Mouse (Mus musculus): Measurements from ENCODE around the gene Vmn2r88.
"Not testable (repeated sequence)": the region's sequence is repeated elsewhere in the genome, so short reads cannot be mapped to it uniquely, and the experiment has no call there.

Gene Vmn2r88

DNA sequence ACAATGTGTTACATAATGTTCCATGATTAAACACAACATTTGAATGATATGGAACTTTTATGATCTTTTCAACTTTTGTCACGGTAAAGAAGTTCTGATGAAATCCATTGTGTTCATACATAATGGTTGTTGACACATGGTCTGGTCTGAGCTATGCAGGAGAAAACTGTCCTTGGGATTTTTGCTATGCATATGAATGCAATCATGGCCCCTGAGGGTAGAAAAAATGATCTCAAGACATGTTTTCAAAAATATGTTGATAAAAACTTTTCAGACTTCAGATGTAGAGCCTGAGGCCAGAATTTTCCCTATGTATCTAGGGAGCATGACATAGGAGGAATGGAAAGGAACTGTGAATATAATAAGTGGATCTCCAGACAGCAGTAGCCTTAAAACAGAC is at the start of gene Vmn2r88:
TSS of gene Vmn2r88 (plus strand) at position 301 of the 400 bp plus-strand sequence.
- DNase-seq (ENCODE audit: low read depth, low spot score), result no peak

DNA sequence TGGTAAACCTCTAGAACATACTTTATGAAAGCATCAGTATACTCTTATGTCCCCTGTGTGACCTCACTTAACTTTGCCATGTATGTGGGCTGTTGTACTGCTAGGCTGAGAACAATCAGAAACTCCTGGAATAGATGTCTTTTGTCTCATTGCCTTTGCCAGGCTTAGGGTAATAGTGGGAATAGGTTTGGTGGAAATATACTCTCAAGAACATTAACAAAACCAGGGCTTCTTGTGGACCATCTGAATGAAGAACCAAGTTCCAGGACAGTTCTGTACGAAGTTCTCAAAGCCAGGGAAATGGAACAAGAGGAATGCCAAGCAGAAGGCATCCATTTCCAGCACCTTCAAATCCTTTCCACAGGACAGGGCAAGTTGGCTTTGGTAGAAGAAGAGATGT is 49.2 kb upstream of the Vmn2r88 start, which contains the start of gene Gm7247:
TSS of gene Gm7247 (plus strand) at position 301 of the 400 bp plus-strand sequence.
- no peak for DNase-seq (ENCODE audit: low read depth, low spot score)

DNA sequence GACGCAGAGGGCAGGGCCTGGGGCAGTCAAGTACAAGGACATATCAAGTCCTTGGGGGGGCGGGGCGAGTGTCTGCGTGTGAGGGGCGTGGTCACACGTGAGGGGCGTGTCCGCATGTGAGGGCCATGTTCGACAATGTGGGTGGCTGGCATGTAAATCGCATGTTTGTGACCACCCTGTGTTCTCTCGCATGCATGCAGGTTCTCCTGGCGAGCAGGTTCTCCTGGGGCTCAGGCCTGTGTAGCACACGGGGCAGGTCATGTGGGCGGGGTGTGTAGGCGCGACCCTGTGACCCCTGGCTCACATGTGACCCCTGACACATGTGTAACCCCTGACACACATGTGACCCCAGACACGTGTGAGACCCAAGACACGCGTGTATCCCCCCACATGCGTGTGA is 27.8 kb upstream of the Vmn2r88 start:
- no peak for DNase-seq (ENCODE audit: low read depth, low spot score)

DNA sequence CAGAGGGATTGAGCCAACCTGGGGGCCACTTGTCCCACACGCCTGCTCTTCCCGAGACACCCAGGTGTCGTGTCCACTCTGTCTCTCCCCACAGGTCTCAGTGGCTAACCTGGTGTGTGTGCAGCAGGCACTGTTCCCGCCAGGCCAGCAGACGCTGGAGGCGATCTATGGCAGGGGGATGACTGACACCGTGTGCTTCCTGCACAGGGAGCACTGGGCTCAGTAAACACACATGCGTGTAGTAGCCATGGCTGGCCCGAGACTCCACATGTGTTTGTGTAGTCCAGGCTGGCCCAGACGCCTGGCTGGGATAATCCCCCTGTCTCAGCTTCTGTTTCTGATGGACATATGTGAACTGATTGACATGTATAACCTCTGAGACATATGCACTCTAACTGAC is 26.3 kb upstream of the Vmn2r88 start:
- DNase-seq (ENCODE audit: low read depth, low spot score), result no peak

DNA sequence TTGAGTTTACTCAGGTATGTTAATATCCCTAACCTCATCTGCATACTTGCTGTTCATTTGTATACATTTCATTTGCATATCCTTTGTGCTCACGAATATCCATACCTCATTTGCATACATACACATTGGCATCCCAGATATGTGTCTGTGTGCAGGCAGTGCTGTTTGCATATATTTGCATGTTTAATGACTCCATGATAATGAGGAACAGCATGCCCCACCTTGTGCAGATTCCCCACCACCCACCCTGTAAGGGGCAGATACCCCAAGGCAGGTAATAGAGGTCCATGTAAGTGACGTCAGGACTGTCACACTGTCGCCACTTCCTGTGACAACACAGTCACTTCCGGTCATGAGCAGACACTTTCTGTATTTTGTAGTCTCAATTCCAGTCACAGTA is 24.9 kb upstream of the Vmn2r88 start:
- no peak for DNase-seq (ENCODE audit: low read depth, low spot score)

DNA sequence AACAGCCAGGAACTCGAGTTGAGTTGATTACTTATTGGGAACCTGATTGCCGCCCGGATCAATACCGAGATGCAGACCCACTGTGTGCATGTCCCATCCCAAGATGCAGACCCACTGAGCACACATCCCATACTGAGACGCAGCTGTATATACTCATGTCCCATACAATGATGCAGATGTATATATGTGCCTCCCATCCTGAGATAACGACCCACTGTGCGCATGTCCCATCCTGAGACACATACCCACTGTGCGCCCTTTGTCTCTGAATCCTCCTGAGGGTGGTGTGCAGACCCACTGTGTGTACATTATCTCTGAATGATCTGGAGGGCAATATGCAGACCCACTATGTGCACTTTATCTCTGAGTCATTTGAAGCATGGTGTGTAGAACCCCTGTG is 22.9 kb upstream of the Vmn2r88 start:
- DNase-seq (ENCODE audit: low read depth, low spot score), result no peak

DNA sequence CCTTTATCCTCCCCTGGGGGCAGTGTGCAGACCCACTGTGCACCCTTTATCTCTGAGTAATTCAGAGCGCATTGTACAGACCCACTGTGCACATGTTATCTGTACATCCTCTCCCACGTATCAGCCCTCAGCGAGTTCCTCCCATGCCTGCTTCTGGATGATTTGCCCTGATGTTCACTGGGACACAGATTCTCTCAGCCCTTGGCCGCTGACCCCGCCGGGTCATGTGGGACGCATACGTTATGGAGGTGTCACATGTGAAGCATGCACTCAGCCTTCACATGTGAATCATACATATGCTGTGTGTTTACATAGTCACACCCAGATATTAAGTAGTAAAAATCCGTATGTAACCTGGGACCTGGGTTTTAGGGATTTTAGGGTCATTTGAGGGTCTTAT is 22.4 kb upstream of the Vmn2r88 start:
- no peak for DNase-seq (ENCODE audit: low read depth, low spot score)

DNA sequence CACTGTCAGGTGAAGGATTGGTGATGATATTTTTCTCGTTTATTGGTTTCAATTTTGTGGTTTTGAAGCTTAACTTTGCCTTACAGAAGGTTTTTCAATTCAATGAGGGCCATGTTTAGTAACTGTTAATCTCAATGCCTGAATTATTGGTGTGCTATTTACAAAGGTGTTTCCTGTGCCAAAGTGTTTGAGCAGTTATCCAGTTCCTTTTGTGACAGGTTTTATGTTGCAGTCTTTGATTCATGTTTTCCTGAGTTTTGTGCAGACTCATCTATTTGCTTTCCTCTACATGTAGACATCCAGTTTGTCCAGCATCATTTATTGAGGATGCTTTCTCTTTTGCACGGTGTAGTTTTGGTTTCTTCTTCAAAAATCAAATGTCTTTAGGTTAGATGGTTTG is 13.3 kb downstream of the Vmn2r88 start:
- DNase-seq (ENCODE audit: low read depth, low spot score), result no peak

DNA sequence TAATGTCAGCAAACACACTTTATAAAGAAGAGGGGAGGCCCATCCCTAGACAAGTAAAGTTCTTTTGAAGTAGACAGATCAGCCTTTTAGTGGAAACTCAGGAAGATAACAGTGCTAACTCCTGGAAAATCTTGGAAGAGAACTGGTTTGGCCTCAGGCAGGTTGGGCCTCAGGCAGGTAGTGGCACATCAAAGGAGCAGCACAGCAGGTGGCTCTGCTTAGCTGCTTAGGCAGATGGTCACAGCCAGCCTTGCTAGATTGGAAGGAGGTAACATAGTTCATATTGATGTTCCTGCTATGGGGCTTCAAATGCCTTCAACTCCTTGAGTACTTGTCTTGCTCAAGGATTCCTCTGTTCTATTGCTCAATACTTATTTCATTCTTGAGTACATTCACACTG is 19.5 kb downstream of the Vmn2r88 start:
- not testable (repeated sequence) for DNase-seq (ENCODE audit: low read depth, low spot score)

DNA sequence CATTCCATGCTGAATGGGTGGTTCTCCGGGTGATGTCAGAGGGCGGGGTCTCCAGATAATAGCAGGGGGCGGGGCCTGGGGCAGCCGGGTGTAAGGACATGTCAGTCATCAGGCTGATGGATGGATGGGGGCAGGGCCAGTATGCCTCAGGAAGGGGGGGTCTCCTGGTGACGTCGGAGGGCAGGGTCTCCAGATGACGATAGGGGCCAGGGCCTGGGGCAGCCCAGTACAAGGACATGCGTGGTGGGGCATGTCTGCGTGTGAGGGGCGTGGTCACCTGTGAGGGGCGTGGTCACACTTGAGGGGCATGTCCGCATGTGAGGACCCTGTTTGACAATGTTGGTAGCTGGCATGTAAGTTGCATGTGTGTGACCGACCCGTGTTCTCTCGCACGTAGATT is 23.9 kb downstream of the Vmn2r88 start:
- DNase-seq (ENCODE audit: low read depth, low spot score), result no peak

DNA sequence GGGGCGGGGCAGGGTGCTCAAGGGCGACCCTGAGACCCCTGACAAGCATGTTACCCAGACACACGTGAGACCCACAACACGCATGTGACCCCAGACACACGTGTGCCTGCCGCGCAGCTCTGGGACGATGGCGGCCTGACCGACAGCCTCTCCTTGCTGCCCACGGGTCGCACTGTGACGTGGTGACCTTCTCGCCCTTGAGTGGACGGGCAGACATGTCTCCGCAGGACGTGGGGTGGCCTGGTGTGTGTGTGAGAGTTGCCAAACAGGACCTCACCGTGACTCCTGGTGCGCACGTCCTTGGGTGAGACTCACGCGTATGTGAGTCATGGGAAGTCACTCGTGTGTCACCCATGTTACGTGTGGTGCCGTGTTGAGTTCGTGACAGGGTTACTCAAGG is 24.4 kb downstream of the Vmn2r88 start:
- DNase-seq (ENCODE audit: low read depth, low spot score), result no peak

DNA sequence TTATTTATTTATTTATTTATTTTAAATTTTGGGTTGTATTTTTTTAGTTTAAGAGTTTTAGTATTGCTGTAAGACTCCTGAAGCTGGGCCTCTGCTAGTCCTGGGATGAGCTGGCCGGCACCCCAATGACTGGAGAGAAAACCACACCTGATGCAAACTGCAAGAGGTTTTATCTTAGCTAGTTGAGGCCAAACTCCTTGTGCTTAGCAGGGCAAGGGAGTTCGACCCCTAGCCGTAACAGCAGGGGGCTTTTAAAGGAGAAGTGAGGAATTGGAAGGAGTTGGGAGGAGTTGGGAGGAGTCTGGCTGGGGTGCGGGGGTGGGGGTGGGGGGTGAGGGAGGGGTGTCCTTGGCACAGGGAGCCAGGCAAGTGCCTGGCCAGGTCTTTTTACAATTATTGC is 28.3 kb downstream of the Vmn2r88 start:
- DNase-seq (ENCODE audit: low read depth, low spot score), result no peak

DNA sequence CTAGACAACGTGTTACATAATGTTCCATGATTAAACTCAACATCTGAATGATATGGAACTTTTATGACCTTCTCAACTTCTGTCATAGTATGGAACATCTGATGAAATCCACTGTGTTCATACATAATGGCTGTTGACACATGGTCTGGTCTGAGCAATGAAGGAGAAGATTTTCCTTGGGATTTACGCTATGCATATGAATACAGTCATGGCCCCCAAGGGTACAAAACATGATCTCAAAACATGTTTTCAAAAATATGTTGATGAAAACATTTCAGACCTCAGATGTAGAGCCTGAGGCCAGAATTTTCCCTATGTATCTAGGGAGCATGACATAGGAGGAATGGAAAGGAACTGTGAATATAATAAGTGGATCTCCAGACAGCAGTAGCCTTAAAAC is 40.9 kb downstream of the Vmn2r88 start, which contains the start of gene Vmn2r89:
TSS of gene Vmn2r89 (plus strand) at position 301 of the 400 bp plus-strand sequence.
- not testable (repeated sequence) for DNase-seq (ENCODE audit: low read depth, low spot score)
